Mouse (Mus musculus): Measurements from ENCODE around the gene Casp14. TPM values are rescaled to one million over a fixed set of nuclear protein-coding genes. Genes with fewer than 3 reads are reported as not detected.

The Casp14 gene
- 0.17 and 0.18 TPM in 2 replicates for polyA plus RNA-seq (2014; fragmentation: Nextera tagmentation; extraction: Ambion mirVana)

DNA sequence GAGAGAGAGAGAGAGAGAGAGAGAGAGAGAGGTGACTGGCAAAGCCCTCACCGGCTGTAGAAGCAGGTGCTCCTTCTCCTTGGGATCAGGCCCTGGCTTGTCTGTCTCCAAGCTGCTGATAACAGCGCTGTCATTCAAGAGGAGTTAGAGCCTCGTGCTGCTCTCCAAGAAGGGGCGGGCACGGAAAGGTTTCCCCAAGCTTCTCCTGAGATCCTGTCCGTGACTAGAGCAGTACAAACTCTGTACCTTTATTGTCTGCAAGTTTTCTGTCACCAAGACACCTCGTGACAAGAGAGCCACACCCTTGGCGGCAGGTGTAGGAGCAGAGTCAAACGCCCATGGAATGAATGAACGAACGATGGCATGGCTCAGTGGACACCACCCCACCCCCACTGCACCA, at the start of gene Casp14:
Casp14 (minus strand) TSS at position 239 of the 400 bp plus-strand sequence.
- H3K27me3 ChIP-seq (ENCODE audit: control insufficient read depth, insufficient read depth, low read length): no peaks in the 10 kb centered on the region
- no peaks in the 10 kb centered on the region for H3K9me3 ChIP-seq (ENCODE audit: control insufficient read depth, low read length)
- ATAC-seq (ENCODE audit: insufficient number of reproducible peaks, low FRiP score, low TSS enrichment, low read depth) (no peak), DNase-seq (ENCODE audit: low spot score) (no peak)
- no peak within 1 kb of the TSS for H3K27ac ChIP-seq (replicated peaks; ENCODE audit: low read depth, low read length)
- no peaks in the 10 kb centered on the region for H3K4me1 ChIP-seq (ENCODE audit: control insufficient read depth, insufficient read depth, low read length)
- no peak within 1 kb of the TSS for H3K4me3 ChIP-seq (ENCODE audit: low read depth, low read length)
- no peaks in the 10 kb centered on the region for H3K36me3 ChIP-seq (ENCODE audit: control insufficient read depth, insufficient read depth, low read length)
- H3K9ac ChIP-seq (ENCODE audit: low read length): no peak within 1 kb of the TSS
- 65% methylated on average over 11 of the region's 11 CpGs for WGBS
- no peak within 1 kb of the TSS for H3K4me2 ChIP-seq (ENCODE audit: low read depth, severe bottlenecking)

DNA sequence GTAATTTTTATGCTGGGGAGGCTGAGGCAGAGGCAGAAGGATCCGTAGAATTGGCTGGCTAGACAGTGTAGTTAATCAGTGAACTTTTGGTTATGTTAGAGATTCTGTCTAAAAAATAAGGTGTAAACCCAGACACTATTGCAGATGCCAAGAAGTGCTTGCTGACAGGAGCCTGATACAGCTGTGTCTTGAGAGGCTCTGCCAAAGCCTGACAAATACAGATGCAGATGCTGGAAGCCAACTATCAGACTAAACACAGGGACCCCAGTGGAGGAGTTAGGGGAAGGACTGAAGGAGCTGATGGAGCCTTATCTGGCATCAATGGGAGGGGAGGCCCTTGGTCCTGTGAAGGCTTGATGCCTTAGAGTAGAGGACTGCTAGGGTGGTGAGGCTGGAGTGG, 47.5 kb upstream of the Casp14 start:
- no peaks in the 10 kb centered on the region for H3K4me1 ChIP-seq (ENCODE audit: control insufficient read depth, insufficient read depth, low read length)
- DNase-seq (ENCODE audit: low spot score): no peak
- H3K36me3 ChIP-seq (ENCODE audit: control insufficient read depth, insufficient read depth, low read length): no peaks in the 10 kb centered on the region
- no peak for ATAC-seq (ENCODE audit: insufficient number of reproducible peaks, low FRiP score, low TSS enrichment, low read depth)
- H3K9me3 ChIP-seq (ENCODE audit: control insufficient read depth, low read length): no peaks in the 10 kb centered on the region
- H3K9ac ChIP-seq (ENCODE audit: low read length): no peak overlapping the region
- no peak overlapping the region for H3K4me2 ChIP-seq (ENCODE audit: low read depth, severe bottlenecking)
- no peak overlapping the region for H3K27ac ChIP-seq (replicated peaks; ENCODE audit: low read depth, low read length)
- no peaks in the 10 kb centered on the region for H3K27me3 ChIP-seq (ENCODE audit: control insufficient read depth, insufficient read depth, low read length)
- WGBS: 86% methylated on average over 1 of the region's 1 CpGs
- H3K4me3 ChIP-seq (ENCODE audit: low read depth, low read length): no peak overlapping the region

- H3K4me2 ChIP-seq (ENCODE audit: low read depth, severe bottlenecking): no peak overlapping the region
- no peaks in the 10 kb centered on the region for H3K4me1 ChIP-seq (ENCODE audit: control insufficient read depth, insufficient read depth, low read length)
- ATAC-seq (ENCODE audit: insufficient number of reproducible peaks, low FRiP score, low TSS enrichment, low read depth) (no peak), DNase-seq (ENCODE audit: low spot score) (peak; percentile 82)
- H3K9ac ChIP-seq (ENCODE audit: low read length): no peak overlapping the region
- H3K36me3 ChIP-seq (ENCODE audit: control insufficient read depth, insufficient read depth, low read length): no peaks in the 10 kb centered on the region
- H3K27ac ChIP-seq (replicated peaks; ENCODE audit: low read depth, low read length): no peak overlapping the region
- no peaks in the 10 kb centered on the region for H3K27me3 ChIP-seq (ENCODE audit: control insufficient read depth, insufficient read depth, low read length)
- H3K9me3 ChIP-seq (ENCODE audit: control insufficient read depth, low read length): no peaks in the 10 kb centered on the region
- no peak overlapping the region for H3K4me3 ChIP-seq (ENCODE audit: low read depth, low read length)
- 42% methylated on average over 6 of the region's 6 CpGs for WGBS
Measured at GRCm38 (mm10) chr10:78756021-78756420, 37.9 kb upstream of the Casp14 start.

- H3K4me1 ChIP-seq (ENCODE audit: control insufficient read depth, insufficient read depth, low read length): peaks cover under 1% of the 10 kb centered on the region; the same call in 1 of the 2 replicates
- H3K27me3 ChIP-seq (ENCODE audit: control insufficient read depth, insufficient read depth, low read length): no peaks in the 10 kb centered on the region
- DNase-seq (ENCODE audit: low spot score): peak; percentile 88
- peak within 1 kb of the TSS; percentile 64 for H3K9ac ChIP-seq (ENCODE audit: low read length)
- no peaks in the 10 kb centered on the region for H3K9me3 ChIP-seq (ENCODE audit: control insufficient read depth, low read length)
- ATAC-seq (ENCODE audit: insufficient number of reproducible peaks, low FRiP score, low TSS enrichment, low read depth): peak; percentile 92
- H3K27ac ChIP-seq (replicated peaks; ENCODE audit: low read depth, low read length): 0 out of 2 replicates have a peak within 1 kb of the TSS, but pooled peaks have one; percentile 10
- H3K4me2 ChIP-seq (ENCODE audit: low read depth, severe bottlenecking): peak within 1 kb of the TSS; percentile 83
- H3K36me3 ChIP-seq (ENCODE audit: control insufficient read depth, insufficient read depth, low read length): no peaks in the 10 kb centered on the region
- H3K4me3 ChIP-seq (ENCODE audit: low read depth, low read length): peak within 1 kb of the TSS; percentile 48
- WGBS: 1% methylated on average over 61 of the region's 61 CpGs
Measured at GRCm38 (mm10) chr10:78752452-78753191, 34.5 kb upstream of the Casp14 start, which contains the start of gene Ccdc105. TSS of gene Ccdc105 (minus strand) at chr10:78753065.

GRCm38 (mm10) chr10:78748946-78749345, 30.9 kb upstream of the Casp14 start:
- Histone ChIP-seq H3K27ac (replicated peaks; ENCODE audit: low read depth, low read length) (no peak overlapping the region), H3K9ac (ENCODE audit: low read length) (no peak overlapping the region), H3K9me3 (ENCODE audit: control insufficient read depth, low read length) (no peaks in the 10 kb centered on the region), H3K36me3 (ENCODE audit: control insufficient read depth, insufficient read depth, low read length) (no peaks in the 10 kb centered on the region), H3K27me3 (ENCODE audit: control insufficient read depth, insufficient read depth, low read length) (no peaks in the 10 kb centered on the region), H3K4me1 (ENCODE audit: control insufficient read depth, insufficient read depth, low read length) (peaks cover 3% of the 10 kb centered on the region; the same call in 1 of the 2 replicates), H3K4me2 (ENCODE audit: low read depth, severe bottlenecking) (no peak overlapping the region), H3K4me3 (ENCODE audit: low read depth, low read length) (no peak overlapping the region)
- ATAC-seq (ENCODE audit: insufficient number of reproducible peaks, low FRiP score, low TSS enrichment, low read depth): no peak
- WGBS: 87% methylated on average over 6 of the region's 6 CpGs
- no peak for DNase-seq (ENCODE audit: low spot score)

DNA sequence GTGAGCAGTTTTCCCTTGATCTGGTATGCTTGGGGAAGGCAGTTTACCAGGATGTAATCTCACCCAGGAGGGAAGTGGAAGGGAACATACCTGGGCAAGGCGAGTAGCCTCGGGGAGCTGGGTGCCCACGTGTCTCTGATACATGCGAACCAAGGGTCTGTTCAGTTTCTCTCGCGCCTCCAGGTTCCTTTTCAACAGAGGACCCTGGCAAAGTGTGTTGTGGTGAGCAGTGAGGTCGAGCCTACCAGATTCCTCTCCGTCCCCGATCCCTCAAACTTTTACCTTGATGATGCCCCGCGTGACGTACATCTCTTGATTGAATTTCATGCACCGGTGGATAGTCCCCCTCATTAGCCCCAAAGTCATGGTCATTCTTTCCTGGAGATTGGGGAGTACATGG, 30.1 kb upstream of the Casp14 start:
- 80% methylated on average over 13 of the region's 13 CpGs for WGBS
- Histone ChIP-seq H3K27ac (replicated peaks; ENCODE audit: low read depth, low read length) (no peak overlapping the region), H3K9me3 (ENCODE audit: control insufficient read depth, low read length) (no peaks in the 10 kb centered on the region), H3K4me2 (ENCODE audit: low read depth, severe bottlenecking) (no peak overlapping the region), H3K27me3 (ENCODE audit: control insufficient read depth, insufficient read depth, low read length) (no peaks in the 10 kb centered on the region), H3K36me3 (ENCODE audit: control insufficient read depth, insufficient read depth, low read length) (no peaks in the 10 kb centered on the region), H3K4me1 (ENCODE audit: control insufficient read depth, insufficient read depth, low read length) (peaks cover 3% of the 10 kb centered on the region; the same call in 1 of the 2 replicates), H3K9ac (ENCODE audit: low read length) (no peak overlapping the region), H3K4me3 (ENCODE audit: low read depth, low read length) (no peak overlapping the region)
- DNase-seq (ENCODE audit: low spot score) (no peak), ATAC-seq (ENCODE audit: insufficient number of reproducible peaks, low FRiP score, low TSS enrichment, low read depth) (no peak)

- peak overlapping the region; percentile 17 for H3K9ac ChIP-seq (ENCODE audit: low read length)
Measured at GRCm38 (mm10) chr10:78747035-78747721, 29.1 kb upstream of the Casp14 start.

DNA sequence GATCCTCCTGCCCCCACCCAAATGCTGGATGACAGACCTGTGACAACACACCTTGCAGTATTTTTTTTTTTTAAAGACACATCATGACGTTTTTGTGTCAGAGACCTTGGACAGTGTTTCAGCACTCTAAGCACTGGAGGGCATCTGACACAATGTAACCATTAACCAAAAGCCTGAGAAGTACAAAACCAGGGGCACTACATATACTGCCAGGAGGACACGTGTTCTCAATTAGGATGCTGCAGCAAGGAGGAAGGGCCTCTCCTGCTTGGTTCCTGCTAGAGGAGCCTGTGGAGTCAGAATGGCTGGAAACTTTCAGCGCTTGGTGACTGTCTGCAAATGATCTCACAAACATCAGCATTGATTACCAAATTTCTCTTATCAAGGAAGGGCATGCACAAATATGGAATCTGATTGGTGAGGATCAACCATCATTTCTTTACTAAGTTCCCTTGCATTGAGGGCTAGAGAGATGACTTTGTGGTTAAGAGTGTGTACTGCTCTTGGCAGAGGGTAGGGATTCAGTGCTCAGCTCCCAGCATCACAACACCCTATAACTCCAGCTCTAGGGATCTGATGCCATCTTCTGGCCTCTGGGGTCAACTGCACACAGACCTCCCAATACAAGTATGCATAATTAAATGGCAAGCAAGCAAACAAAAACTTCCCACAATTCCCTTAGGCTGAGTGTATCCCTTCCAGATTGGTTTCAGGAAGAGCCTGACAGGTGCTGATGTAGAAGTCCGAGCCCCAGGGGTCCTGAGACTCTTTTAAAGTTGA, 27.5 kb upstream of the Casp14 start:
- no peaks in the 10 kb centered on the region for H3K27me3 ChIP-seq (ENCODE audit: control insufficient read depth, insufficient read depth, low read length)
- no peaks in the 10 kb centered on the region for H3K36me3 ChIP-seq (ENCODE audit: control insufficient read depth, insufficient read depth, low read length)
- H3K9ac ChIP-seq (ENCODE audit: low read length): no peak overlapping the region
- H3K4me3 ChIP-seq (ENCODE audit: low read depth, low read length): no peak overlapping the region
- DNase-seq (ENCODE audit: low spot score) (peak; percentile 34), ATAC-seq (ENCODE audit: insufficient number of reproducible peaks, low FRiP score, low TSS enrichment, low read depth) (no peak)
- H3K27ac ChIP-seq (replicated peaks; ENCODE audit: low read depth, low read length): no peak overlapping the region
- WGBS: 35% methylated on average over 4 of the region's 4 CpGs
- no peak overlapping the region for H3K4me2 ChIP-seq (ENCODE audit: low read depth, severe bottlenecking)
- H3K9me3 ChIP-seq (ENCODE audit: control insufficient read depth, low read length): no peaks in the 10 kb centered on the region
- peaks cover 3% of the 10 kb centered on the region; the same call in 1 of the 2 replicates for H3K4me1 ChIP-seq (ENCODE audit: control insufficient read depth, insufficient read depth, low read length)

More at GRCm38 (mm10) chr10:78747035-78747721, 29.1 kb upstream of the Casp14 start:
- peak overlapping the region; percentile 60 for H3K4me2 ChIP-seq (ENCODE audit: low read depth, severe bottlenecking)
- H3K4me3 ChIP-seq (ENCODE audit: low read depth, low read length): peak overlapping the region; percentile 26
- no peaks in the 10 kb centered on the region for H3K27me3 ChIP-seq (ENCODE audit: control insufficient read depth, insufficient read depth, low read length)
- no peaks in the 10 kb centered on the region for H3K36me3 ChIP-seq (ENCODE audit: control insufficient read depth, insufficient read depth, low read length)
- no peaks in the 10 kb centered on the region for H3K9me3 ChIP-seq (ENCODE audit: control insufficient read depth, low read length)
- H3K4me1 ChIP-seq (ENCODE audit: control insufficient read depth, insufficient read depth, low read length): peaks cover 3% of the 10 kb centered on the region; the same call in 1 of the 2 replicates
- ATAC-seq (ENCODE audit: insufficient number of reproducible peaks, low FRiP score, low TSS enrichment, low read depth): peak; percentile 58
- WGBS: 1% methylated on average over 27 of the region's 27 CpGs
- H3K27ac ChIP-seq (replicated peaks; ENCODE audit: low read depth, low read length): no peak overlapping the region
- peak; percentile 59 for DNase-seq (ENCODE audit: low spot score)

Data from limb, embryonic 11.5 days (tissue).